Mouse (Mus musculus): ENCODE measurements at regions not wholly inside any gene's neighbourhood (a gene's known extent, or its start where the extent isn't known, plus 50 kb on each side); places are given as distances from the start of the nearest gene placed in this dataset.

DNA sequence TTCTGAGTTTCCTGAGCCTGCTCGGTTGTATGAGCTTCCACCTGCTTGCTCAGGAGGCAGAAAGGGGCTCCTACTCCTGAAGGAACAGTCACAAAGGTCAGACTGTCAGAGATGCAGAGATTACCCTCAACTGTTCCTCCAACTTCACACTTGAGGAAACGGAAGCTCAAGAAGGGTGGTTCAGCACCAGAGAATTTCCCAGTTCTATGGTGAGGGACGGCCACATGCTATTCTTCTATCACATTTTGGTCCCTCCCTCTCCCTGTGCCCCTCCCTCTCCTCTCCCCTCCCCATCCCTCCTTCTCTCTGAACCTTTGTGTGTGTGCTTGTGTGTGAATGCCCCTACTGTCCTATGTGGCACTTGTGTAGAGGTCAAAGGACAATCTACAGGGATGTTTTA, 386.0 kb downstream of the Rps24 start:
- intact Hi-C loops (cut with DNase I) = no loop called here
- no peak for DNase-seq (ENCODE audit: low spot score)

DNA sequence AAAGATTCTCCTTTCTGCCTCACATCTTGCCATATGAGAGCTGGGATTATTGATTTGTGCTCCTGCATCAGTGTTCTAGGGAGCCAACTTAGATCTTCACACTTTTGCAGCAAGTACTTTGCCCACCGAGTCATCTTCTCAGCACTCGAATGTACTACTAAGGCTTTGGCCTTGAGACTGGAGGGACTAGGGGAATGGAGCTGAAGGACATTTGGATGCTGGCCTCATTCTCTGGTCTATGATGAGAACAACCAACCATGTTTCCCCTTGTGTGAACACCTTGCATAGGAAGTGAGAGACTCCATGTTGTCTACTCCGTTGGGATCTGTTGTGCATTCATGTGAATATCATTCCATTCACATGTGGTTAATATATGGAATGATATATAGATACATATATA, 386.5 kb downstream of the Rps24 start:
- DNase-seq (ENCODE audit: low spot score) = no peak
- intact Hi-C loops (cut with DNase I) = no loop called here

DNA sequence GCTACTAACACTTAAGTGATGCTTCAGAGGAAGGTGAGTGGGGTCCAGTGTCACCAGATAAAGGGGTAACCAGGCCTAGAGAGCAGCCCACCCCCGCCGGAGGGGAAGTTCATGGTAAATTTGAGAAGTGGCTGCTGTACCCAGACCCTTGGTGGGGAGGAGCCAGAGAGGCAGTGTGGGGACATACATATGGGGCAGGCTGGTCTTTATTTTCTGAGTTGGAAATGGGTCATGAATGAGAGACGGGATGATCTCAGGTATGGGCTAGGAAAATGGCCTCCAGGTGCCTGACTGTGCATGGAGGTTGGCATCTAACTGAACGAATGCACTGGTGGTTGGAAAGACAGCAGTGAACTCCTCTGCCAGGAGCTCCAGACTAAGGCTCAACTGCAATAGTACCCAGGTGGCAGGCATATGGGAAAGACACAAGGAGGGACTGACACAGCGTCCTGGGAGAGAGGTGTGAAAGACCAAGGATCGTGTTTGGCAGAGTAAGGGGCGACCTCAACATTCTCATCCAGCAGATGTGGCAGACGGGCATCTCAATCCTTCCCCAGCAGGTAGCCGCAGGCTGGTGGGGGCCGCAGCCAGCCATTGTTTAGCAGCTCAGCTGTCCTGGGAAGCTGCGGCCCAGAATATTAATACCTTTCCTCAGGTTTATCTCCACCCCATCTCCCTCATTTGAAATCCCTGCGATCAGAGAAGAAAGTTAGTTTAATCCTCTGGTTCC, 387.7 kb downstream of the Rps24 start:
- DNase-seq (ENCODE audit: low spot score) = no peak
- intact Hi-C loops (cut with DNase I) = no loop called here

DNA sequence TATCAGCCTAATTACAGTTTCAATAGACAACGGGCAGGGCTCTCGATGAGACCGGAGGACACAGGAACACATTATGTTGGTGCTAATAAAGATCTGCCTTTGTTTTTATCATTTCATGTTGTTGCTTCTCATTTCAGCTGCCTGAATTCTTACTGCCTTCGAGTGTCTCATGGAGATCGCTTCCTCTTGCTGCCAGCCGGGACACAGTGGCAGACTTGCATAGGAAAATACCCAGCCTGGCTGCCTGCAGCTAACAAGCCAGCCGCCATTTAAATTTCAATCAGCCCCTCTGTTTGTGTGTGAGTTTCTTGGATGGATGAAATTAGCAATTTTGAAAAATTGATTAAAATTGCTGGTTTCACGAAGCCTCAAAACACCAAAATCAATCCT, 388.2 kb downstream of the Rps24 start:
- no peak for DNase-seq (ENCODE audit: low spot score)
- intact Hi-C loops (cut with DNase I) = no loop called here

DNA sequence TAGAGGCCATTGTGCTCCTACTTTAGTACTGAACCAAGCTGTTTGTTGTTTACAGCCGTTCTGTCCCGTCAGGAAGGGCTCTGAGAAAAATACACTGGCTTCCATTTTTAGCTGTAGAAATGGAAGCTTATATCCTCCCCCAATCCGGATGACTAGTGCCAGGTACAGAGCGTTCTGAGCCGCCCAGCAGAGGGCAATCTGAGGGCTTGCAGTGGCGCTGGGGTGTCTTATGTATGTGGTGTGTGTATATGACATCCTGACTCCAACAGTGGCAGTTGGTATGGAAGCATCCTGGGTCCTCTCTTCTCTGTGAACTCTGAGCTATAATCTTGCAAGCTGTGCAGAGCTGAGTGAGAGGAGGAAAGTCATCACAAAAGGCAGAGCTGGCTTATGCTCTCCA, 389.0 kb downstream of the Rps24 start:
- DNase-seq (ENCODE audit: low spot score) = no peak
- intact Hi-C loops (cut with DNase I) = no loop called here

DNA sequence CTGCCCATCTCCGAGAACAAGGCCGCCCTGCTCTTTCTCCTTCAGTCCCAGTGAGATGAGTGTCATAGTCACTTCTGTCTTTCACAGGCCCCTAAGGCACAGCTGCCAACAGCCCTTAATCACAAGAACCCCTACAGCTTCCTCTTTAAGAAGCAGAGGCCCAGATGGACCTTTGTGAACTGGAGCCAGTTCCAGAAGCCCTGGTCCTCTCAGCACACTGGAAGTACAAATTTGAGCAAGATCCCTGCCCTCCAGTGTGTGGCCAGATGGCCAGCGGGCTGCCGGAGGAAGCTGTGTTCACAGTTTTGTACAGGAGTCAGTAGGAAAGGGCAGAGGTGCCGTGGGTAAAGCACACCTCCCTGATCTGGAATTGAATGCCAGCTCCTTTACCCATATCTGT, 389.6 kb downstream of the Rps24 start:
- intact Hi-C loops (cut with DNase I) = no loop called here
- no peak for DNase-seq (ENCODE audit: low spot score)

DNA sequence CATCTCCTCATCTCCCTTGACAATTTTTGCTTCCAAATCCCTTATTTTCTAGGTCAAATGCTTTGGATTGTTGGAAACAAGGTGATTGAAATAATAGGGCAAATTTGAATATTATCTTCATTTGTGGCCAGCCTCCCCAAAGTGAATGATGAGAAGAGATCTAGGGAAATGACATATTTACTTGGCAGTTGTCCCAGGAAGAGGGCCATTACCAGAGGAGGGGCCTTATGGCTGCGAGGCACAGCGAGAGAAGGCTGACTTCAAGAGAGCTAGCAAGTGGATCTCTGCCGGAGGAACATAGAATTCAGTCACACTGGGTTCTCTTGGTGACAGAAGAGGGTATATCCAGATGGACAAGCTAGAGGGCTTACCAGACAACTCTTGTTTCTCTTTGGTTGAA, 390.9 kb downstream of the Rps24 start:
- intact Hi-C loops (cut with DNase I) = no loop called here
- DNase-seq (ENCODE audit: low spot score) = no peak

DNA sequence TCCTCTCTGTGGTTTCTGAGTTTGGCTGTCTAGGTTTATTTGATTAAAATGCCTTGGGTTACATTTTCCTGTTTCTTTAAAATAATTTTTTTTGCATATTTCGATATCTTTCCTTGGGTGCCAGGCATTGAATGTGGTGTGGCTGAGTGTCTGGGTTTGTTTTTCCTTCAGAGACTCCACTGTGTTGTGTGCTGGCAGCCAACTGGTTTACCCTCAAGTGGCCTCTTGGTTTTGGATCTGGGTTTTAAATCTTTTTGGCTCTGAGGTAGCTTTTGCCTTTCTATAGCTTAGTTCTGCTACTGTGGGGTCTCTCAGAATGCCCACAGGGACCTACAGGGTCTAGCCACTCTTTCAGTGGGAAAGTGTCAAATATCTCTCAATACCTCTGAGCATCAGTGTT, 399.2 kb downstream of the Rps24 start:
- no peak for DNase-seq (ENCODE audit: low spot score)
- intact Hi-C loops (cut with DNase I) = no loop called here

DNA sequence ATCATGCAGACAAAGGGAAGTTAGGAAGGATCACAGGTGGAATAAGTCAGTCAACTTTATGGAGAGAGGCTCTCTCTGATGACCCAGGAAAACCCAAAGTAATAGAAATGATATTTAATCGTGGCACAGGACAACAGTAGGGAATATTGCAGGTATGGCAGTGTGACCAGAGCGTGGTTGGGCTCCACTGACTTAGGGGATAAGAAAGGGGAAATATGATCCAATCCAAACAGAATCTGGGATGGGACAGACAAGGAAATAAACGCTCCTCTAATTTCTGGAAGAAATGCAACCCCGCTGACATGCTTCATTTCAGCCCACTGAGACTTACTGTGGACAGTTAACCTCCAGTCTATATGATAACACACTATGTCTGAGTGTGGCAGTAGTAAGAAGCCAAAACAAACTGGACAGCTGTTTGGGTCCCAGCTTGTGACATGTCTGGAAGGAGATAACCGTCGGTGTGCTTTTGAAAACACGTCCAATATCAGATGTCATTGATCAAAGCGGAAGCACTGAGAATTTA, 400.0 kb downstream of the Rps24 start:
- intact Hi-C loops (cut with DNase I) = no loop called here
- DNase-seq (ENCODE audit: low spot score) = no peak

DNA sequence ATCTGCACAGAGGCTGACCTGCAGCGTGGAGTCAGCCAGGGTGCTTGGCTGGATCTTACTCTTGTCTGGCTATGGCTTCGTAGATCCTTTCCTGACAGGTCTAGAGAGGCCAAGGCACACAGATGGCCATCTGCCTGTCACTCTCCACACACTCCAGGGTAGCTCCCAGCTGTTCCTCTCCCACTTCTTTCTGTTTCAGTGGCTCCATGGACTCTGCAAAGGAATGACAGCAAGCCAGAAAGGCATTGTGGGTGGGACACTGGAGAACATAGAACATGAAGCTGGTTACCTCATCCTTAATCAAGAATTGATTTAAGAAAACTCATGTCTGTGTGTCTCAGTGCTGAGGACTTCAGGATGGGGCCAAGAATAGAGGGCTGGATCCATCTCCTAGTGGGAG, 403.9 kb downstream of the Rps24 start:
- intact Hi-C loops (cut with DNase I) = no loop called here
- DNase-seq (ENCODE audit: low spot score) = no peak

DNA sequence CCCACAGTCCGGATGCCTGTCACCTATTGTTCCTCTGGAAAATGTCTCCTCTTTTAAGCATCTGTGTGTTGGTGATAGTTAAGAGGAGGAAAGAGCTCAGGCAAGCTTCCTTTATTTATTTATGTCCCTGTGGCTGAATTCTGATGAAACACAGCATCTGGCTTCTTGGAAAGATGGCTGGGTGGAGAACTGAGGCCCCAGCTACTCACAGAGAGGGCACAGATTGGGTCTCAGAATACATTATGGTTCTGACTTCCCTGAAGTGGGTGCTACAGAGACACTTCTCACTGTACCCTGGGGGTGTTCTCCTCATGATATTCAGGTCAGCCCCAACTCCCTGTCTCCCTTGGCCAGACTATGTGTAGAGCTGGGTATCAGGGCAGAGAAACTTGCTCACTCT, 408.3 kb downstream of the Rps24 start:
- intact Hi-C loops (cut with DNase I) = no loop called here
- no peak for DNase-seq (ENCODE audit: low spot score)

DNA sequence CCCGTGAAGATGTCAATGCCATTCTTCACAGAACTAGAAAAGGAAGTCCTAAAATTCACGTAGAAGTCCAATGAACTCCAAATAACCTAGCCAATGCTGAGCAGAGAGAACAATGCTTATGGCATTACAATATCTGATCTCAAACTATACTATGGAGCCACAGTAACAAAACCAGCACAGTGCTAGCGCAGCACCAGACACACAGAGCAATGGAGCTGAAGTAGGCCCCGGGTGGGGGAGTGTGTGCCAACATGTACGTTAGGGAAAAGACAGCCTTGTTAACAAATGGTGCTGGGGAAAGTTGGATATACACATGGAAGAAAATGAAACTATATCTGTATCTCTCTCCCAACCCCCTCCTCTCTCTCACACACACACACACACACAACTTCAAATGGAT, 409.8 kb downstream of the Rps24 start:
- intact Hi-C loops (cut with DNase I) = no loop called here
- DNase-seq (ENCODE audit: low spot score) = no peak

DNA sequence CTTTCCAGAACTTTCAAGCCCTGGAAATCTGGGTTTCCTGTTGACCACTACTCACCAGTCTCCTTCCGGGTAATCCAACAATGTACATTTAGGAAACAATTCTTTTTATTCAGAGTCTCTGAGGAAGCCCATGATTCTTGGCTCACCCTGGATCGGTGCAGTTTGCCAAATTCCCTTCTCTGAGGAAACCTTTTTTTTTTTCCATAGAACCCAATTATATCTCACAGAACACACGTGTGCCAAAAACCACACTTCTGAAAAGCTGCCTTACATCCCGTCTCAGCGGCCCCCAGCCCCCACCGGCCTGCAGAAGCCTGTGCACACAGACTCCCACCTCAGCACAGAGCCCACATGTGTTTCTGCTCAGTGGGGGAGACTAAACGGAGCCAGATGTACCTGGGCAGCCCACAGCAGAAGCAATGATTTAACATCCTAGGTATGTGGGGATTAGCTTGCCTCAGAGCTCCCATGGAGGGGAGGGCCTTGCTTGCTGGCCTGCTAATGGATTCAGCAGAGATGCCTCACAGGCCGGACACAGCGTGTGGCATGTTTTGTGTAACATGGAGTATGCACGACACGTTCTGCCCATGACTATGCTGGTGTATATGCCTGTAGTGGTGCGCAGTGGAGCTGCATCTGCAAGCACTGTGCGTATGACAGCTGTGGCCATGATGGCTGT, 413.7 kb downstream of the Rps24 start:
- intact Hi-C loops (cut with DNase I) = loop anchor here (5.0 to 10.0 kb wide), 3 partner anchors 123 to 664 kb away; partner anchors contain the start of gene Zmiz1
- no peak for DNase-seq (ENCODE audit: low spot score)

DNA sequence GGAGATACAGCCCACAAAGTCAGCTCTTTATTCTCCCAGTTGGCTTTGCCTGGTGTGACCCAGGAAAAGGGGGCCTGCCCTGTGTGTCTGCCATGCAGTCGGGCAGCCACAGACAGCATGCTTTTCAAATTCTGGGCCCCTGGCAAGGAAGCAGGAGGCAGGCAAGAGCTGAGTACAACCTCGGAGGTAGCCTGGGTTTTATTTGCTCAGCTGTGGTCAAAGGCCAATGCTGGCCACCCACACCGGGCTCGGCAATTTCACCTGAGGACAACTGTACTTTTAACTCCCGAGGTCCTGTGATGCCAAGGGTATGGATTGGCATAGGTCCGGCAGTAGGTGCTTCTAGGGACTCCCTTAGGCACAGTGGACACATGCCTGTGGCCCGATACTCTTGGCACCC, 414.8 kb downstream of the Rps24 start:
- intact Hi-C loops (cut with DNase I) = loop anchor here (5.0 to 10.0 kb wide), 3 partner anchors 124 to 663 kb away; partner anchors contain the start of gene Zmiz1
- no peak for DNase-seq (ENCODE audit: low spot score)

DNA sequence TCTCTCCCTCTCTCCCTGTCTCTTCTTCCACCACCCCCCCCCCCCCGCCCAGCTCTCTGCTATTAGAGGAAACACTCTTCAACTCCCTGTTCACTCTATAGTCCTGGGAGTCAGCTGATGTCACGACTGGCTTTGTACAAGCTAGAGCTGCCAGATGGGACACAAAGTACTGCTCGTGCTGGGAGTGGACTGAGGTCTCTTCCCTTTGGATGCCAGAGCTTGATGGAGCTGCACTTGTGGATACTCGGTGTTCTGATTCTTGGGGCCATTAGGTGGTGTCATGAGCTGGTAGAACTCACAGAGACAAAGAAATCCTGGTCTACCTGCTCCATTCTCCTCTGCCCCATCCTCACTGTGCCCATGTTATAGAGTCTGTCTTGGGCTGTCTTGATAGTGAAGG, 415.9 kb downstream of the Rps24 start:
- peak; percentile 49 for DNase-seq (ENCODE audit: low spot score)
- intact Hi-C loops (cut with DNase I) = loop anchor here (5.0 to 10.0 kb wide), 3 partner anchors 126 to 662 kb away; partner anchors contain the start of gene Zmiz1

DNA sequence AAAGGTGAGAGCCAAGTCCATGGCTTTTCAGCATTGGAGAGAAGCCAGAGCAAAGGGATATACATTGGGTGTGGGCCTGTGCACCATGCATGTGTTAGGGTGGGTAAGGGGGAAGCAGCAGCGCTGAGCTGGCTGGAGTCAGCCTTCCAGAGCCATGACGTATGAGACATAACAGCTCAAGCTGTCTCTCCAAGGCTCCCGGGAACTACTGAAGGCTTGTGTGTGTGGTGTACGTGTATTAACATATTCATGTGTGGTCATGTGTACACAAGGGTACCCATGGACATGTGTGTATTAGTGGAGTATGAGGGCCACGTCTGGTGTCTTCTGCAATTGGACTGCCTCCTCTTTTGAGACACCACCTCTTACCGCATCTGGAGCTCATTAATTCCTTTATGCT, 417.8 kb downstream of the Rps24 start:
- intact Hi-C loops (cut with DNase I) = loop anchor here (5.0 to 10.0 kb wide), 3 partner anchors 127 to 660 kb away; partner anchors contain the start of gene Zmiz1
- no peak for DNase-seq (ENCODE audit: low spot score)

DNA sequence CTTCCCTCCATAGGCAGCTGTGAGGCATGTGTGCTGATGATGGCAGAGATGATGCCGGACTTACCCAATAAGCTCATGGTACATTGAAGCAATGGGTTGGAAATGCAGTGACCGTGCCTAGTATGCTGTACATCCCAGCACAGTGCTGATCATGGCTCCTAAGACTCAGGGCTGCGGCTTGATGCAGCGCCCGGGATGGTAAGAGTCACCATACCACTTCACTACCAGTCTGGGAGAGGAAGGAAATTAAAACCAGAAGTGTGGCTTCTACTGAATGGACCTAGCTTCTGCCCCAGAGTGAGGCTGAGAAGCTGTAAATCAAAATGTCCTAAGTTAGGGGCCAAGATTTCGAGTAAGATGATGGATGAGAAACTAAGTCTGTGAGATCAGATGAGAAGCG, 420.0 kb downstream of the Rps24 start:
- intact Hi-C loops (cut with DNase I) = loop anchor here (10.0 kb wide), 1 partner anchor 658 kb away; no protein-coding TSS in a partner anchor
- no peak for DNase-seq (ENCODE audit: low spot score)

DNA sequence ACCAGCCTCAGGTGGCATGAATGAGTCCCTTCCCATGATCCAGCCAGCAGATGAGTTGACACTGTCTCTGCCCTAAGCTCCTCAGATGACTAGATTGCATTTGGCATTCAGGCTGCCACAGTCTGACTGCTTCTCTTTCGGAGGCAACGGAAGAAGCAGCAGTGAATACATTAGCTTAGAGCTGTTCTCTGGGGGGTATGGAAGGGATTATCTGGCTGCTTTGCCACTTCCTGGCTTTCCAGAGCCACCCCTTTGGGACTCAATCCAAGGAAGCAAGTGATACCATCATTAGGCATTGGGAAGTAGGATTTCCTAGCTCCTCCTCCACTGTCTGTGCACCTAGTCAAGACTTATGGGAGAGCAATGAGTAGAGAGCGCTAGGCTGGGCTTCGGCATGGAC, 421.5 kb downstream of the Rps24 start:
- intact Hi-C loops (cut with DNase I) = loop anchor here (10.0 kb wide), 1 partner anchor 656 kb away; no protein-coding TSS in a partner anchor
- DNase-seq (ENCODE audit: low spot score) = no peak

DNA sequence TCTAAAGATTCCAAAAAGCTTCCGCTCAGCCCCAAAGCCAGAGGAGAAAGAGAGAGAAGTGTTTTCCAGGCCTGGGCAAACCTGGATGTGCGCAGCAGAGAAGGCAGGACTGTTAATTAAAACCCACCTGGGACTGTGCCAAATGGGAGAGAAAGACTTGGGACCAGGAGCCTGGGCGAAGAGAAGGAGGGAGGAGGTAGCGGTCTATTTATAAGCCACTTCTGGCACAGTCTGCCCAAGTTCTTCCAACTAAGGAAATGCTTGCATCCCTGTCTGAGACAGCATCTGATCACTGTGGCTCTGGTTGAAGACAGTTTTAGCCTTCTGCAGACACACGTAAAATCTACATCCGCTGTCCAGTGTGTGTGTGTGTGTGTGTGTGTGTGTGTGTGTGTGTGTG, 424.7 kb downstream of the Rps24 start:
- intact Hi-C loops (cut with DNase I) = no loop called here
- DNase-seq (ENCODE audit: low spot score) = no peak

DNA sequence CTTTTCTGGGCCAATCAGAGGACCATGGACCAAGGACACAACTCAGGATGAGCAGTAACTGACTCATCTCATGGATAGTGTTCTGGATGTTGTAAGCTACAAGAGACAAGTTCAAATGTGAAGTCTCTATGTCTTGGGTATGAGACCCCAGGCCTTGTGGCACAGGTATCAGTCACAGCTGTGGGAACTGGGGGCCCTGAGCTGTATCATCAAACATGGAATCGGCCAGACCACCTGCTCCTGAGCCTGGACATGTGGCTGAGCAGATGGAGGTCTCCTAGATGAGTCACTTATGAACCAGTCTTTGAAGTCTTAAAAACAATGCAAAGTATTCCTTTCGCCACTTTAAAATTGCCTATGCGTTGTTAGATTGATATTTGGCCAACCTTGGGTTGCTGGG, 432.1 kb downstream of the Rps24 start:
- intact Hi-C loops (cut with DNase I) = no loop called here
- DNase-seq (ENCODE audit: low spot score) = no peak

DNA sequence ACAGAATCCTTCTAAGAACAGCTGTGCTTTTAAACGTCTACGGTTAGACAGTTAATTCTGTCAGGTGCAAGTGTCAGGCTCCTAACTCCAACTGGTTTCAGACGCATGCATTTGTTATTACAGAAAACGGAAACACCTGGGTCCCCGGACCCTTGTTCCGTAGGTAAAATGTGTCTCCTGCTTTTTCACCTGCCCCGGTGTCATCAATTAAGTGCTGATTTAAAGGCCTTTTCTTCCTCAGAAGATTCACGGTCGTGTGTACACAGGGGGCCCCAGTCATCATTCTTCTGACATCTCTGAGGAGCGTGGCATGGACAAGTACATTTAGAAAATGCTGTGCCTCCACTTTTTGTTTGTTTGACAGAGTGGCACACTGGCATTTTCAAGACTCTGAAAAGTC, 435.1 kb downstream of the Rps24 start:
- intact Hi-C loops (cut with DNase I) = no loop called here
- no peak for DNase-seq (ENCODE audit: low spot score)

Data from heart, postnatal 25 days (tissue).